Mouse (Mus musculus) v-Abl transformed pro-B cells (cell line): ENCODE measurements around the gene Gpr107.

Experiments
- in situ Hi-C, 2 experiments: fragments of 400-800 bp; cut with MboI; formaldehyde crosslinking; loops; one replicate each; pipeline ENCODE4 v1.15.1; 2025; ENCODE audit not compliant: unreplicated experiment in 2 of 2

Gene Gpr107

DNA sequence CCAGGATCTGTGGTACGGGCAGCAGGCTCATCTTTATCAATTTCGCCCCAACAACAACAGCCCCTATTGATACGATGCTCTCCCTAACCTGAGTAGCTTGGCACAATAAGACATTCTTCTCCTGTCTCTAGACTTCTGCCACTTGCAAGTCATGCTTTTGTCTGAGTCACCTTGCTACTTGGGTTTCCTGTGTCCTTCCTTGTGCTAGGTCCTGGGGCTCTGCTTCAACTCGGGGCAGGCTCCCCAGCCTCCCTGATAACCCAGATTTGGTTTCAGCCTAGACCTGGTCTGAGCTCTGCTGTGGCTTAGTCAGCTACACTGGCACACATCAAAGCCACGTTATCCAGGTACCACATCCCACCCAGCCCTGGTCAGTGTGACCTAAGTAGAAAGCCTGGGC, 69.5 kb downstream of the Gpr107 start:
- in situ Hi-C loops, result no loop called here

DNA sequence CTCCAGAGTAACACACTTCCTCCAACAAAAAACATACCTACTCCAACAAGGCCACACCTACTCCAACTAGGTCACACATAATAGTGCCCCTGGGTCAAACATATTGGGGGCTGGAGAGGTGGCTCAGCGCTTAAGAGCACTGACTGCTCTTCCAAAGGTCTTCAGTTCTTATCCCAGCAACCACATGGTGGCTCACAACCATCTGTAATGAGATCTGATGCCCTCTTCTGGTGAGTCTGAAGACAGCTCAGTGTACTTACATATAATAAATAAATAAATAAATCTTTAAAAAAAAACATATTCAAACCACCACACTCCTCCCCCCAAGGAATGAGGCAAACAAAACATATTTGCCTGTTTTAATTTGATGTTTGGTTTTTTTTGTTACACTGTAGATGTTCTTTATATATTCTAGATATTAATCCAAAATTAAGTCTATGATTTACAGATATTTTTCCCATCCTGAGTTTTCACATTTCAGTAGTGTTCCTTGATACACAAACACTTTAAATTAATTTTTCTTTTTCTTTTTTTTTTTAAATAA, 76.7 kb downstream of the Gpr107 start:
- in situ Hi-C loops, result no loop called here

- in situ Hi-C loops, result no loop called here
Measured at GRCm38 (mm10) chr2:31239203-31239696, 87.1 kb downstream of the Gpr107 start.

GRCm38 (mm10) chr2:31239833-31240232, 87.7 kb downstream of the Gpr107 start:
- in situ Hi-C loops, result no loop called here

DNA sequence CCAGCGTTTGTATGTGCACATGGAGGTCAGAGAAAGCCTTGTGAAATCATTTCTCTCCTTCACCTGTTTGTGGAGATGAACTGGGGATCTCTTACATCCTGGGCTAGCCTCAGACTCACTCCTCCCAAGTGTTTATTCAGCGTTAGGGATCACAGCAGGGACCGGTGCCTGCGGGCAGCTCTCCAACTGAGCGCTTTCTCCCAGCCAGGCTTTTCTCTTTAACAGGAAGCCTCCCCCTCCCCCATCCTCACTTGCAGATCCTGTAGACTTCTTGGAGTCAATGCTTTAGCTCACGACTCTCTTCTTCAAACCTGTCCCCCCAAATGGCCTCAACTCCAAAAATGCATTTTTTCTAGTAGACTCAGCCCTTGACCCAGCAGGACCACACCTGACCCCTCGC, 89.5 kb downstream of the Gpr107 start:
- in situ Hi-C loops, result no loop called here

- in situ Hi-C loops, result no loop called here
Measured at GRCm38 (mm10) chr2:31244216-31244615, 92.1 kb downstream of the Gpr107 start.

GRCm38 (mm10) chr2:31245051-31245450, 92.9 kb downstream of the Gpr107 start:
- in situ Hi-C loops, result no loop called here

DNA sequence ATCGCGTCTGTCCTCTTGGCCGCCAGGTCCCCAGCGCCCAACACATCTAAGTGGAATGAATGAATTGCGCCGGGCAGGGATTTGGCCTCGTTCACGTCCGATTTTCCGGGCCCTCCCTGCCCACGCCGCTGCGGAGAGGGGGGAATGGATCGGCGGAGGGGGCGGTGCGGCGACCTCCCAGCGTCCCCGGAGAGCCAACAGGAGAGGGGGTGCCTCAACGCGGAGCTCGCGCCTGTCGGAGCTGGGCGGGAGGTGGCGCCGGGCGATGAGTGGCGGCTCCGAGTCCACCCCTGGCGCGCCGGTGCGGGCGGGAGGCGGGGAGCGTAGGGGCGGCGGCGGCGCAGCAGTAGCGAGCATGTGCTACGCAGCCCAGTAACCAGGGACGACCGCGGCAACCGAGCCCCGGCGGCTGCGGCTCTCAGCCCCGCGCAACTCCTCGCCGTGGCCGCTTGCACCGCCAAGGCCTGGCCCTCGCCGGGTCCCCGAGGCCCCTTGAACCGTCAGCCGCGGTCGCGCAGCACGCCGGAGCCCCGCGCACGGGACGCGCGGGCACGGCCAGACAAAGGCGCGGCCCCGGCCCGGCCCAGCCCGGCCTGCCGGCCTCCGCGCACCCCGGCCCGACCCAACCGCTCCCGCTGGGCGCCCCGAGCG, 93.5 kb downstream of the Gpr107 start, which contains the start of gene Ncs1:
Ncs1 (plus strand) TSS at position 333 of the 651 bp plus-strand sequence.
- in situ Hi-C loops, result no loop called here

DNA sequence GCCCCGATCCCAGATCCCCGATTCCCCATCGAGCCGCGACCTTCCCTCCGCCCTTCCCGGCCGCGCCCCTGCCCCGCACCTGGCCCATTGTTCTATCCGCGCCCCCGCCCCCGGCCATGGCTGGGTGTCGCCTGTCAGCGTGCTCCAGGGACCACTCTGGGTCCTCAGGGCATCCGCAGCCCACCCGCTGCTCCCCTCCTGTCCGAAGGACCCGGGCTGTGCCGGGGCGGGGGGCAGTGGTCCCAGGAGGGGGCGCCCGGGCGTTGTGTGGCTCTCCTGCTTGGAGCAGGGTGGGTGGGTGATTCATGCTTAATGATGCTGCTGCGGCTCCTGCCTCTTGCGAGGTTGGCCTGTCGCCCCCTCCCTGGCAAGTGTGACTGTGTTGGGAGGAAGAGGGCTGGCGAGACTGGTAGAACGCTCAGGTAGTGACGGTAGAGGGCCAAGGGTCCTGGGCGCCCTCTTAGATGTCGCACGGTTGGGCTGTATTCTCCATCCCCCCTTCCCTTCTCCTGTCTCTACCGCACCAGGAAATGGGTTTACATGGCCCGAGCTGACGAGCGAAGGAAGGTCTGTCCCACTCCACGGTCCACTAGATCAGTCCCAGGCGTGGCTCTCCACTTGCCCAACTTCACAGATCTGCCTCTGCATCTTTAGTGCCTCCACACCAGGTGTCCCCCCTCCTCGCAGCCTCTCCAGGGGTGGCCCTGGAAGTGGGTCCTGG, 94.3 kb downstream of the Gpr107 start:
- in situ Hi-C loops, result no loop called here

DNA sequence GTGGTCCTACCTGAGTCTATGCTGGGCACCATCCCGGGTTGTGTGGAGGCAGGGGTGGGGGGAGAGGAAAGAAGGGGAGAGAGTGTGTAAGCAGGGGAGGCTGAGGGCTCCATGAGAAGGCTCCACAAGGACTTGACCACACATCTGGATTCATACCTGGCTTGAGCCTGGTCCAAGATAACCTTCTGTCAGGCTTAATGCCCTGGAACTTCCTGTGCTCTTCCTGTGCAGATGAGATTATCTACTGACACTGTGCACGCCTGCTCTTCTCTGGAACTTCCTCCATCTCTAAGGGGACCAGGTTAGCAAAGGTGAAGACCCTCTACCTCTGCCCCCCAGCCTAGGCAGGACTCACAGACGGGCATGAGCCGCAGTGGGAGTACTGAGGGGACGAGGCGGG, 96.7 kb downstream of the Gpr107 start:
- in situ Hi-C loops, result no loop called here

DNA sequence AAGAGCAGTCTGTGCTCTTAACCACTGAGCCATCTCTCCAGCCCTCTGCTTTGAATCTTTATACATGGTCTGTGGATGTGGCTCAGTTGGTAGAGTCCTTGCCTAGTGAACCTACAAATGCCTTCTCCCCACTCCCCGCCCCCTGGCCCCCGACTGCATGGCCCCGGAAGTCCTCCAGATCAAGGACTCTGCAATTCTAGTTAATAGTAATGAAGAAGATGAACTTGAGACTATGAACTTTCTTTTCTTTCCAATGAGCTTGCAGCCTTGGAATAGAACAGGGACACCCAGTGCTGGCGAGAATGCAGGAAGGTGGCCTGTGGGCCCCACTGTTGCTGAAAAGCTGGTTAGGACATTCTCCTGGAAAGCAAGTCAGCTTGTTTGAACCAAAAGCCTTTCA, 100.1 kb downstream of the Gpr107 start:
- in situ Hi-C loops, result no loop called here

- in situ Hi-C loops, result no loop called here
Measured at GRCm38 (mm10) chr2:31253463-31253862, 101.3 kb downstream of the Gpr107 start.

- in situ Hi-C loops, result no loop called here
Measured at GRCm38 (mm10) chr2:31254806-31255205, 102.7 kb downstream of the Gpr107 start.

GRCm38 (mm10) chr2:31255952-31256938, 104.1 kb downstream of the Gpr107 start:
- in situ Hi-C loops, result no loop called here

GRCm38 (mm10) chr2:31257096-31257495, 105.0 kb downstream of the Gpr107 start:
- in situ Hi-C loops, result no loop called here

GRCm38 (mm10) chr2:31258609-31259366, 106.7 kb downstream of the Gpr107 start:
- in situ Hi-C loops, result no loop called here

DNA sequence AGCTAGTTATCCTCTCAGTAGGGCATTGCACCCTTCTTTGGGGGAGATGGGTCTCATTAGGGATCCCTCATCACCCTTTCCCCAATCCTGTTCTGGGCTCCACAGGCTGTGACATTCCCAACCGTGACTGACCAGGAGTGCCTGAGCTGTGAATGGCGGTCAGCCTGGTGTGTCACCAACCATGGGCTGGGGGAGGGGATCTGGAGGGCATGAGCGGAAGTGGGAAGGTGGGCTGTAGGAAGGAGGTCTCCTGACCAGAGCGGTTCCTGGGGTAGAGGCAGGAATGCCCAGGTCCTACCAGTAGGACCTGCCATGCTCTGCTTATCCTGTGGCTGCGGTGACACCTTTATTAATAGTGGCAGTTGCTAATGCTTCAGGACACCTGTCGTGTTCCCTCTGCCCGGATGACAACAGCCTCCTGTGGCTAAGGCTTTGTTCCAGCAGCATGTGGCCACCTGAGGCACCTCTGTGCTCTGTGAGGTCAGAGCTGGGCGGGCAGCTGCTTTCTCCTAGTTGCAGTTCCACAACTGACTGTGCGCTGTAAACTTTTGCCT, 107.3 kb downstream of the Gpr107 start:
- in situ Hi-C loops, result no loop called here

- in situ Hi-C loops, result no loop called here
Measured at GRCm38 (mm10) chr2:31260549-31260948, 108.4 kb downstream of the Gpr107 start.

GRCm38 (mm10) chr2:31263039-31263461, 110.9 kb downstream of the Gpr107 start:
- in situ Hi-C loops, result no loop called here
